Mouse (Mus musculus) skeletal muscle tissue, adult 2 months (tissue): ENCODE measurements at regions not wholly inside any gene's neighbourhood (a gene's known extent, or its start where the extent isn't known, plus 50 kb on each side); places are given as distances from the start of the nearest gene placed in this dataset.

ENCODE experiments used
- DNase-seq: peaks from one replicate; pipeline ENCODE4 v3.0.0-alpha.2; 2012; ENCODE audit warnings: low read depth, low spot score

DNA sequence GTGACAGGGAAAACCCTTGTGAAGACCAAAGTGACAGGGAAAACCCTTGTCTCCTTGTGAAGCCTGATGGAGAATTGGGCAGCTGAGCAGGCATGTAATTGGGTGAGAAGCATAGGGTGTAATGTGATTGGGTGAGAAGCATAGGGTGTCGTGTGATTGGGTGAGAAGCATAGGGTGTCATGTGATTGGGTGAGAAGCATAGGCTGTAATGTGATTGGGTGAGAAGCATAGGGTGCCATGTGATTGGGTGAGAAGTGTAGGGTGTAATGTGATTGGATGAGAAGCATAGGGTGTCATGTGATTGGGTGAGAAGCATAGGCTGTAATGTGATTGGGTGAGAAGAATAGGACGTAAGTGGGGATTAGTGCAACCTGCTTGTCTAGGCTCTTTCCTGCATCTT is 67.5 kb downstream of the Enc1 start:
- DNase-seq = no peak
